Mouse (Mus musculus) testis, postnatal 14 days (tissue): ENCODE measurements around the gene Thra.

Experiments used
- DNase-seq: peaks from one replicate; pipeline ENCODE4 v3.0.0; 2021; ENCODE audit warnings: low spot score

The Thra gene

DNA sequence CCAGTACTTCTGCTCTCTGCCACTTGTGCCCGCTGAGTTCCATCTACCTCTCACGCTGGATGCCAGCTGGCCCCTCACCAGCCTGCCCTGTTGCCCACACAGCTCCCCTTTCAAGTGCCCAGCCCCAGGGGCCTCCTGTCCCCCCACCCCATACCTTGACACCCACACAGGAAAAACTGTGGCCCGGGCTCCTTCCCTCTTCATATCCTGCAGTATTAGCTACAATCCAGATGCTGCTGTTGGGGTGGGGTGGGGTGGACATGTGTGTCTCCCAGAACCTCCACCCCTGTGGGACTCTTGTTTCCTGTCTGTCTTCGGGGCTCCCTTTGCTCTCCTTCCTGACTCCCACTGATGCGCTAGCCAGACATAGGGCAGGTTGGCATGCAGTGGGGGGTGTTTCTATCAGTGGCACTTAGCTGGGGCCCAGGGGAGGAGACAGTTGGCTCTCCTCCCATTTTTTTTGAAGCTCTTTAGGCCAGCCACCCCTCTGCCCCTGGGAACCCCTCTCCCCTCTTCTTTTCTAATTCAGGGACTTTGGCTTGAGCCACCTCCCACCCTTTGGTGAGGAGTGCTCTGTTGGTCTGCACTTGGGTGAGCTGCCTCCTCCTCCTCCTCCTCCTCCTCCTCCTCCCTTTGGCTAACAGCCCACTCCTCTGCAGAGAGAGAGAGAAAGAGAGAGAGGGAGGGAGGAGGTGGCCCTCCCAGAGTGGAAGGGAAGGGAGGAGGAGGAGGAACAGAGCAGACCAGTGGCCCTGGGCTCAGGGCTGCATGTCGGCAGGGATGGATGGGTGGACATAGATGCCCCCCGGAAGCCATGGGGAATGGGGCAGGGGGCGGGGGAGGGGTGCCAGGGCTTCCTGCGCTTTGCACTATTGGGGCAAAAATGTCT is 25.2 kb downstream of the Thra start:
- DNase-seq: no peak

DNA sequence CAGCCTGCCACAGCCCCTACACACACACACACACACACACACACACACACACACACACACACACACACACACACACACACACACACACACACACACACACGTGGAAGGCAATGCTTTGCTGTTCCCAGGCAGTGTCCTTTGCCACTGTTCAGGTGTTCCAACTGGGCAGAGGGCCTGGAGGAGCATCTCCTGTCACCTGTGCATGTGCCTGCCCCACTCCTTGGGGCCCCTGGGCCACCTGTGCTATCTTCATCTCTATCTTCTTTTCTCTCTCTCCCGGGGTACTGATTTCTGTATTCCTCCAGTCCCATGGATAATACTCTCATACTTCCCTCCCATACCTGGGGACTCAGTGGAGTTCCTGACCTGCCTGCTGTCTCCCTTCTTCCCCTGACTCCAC is 25.9 kb downstream of the Thra start:
- no peak for DNase-seq

DNA sequence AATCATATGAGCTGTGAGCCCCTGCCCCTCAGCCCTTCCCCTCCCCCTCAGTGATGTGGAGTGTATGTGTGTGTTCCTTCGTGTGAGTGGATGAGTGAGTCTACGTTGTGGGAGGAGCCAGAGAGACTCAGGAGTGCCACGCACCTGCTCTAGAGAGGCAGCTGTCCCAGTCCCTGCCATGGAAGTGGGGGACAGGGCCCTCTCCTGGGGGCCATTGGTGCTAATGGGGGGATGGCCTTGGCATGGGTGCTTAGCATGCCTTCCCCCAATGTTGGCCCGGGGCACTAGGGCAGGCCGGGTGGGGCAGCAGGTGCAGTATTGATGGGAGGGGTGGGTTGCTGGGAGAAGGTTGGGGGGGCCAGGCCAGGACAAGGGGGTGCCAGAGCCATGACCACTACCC is 26.4 kb downstream of the Thra start:
- no peak for DNase-seq

DNA sequence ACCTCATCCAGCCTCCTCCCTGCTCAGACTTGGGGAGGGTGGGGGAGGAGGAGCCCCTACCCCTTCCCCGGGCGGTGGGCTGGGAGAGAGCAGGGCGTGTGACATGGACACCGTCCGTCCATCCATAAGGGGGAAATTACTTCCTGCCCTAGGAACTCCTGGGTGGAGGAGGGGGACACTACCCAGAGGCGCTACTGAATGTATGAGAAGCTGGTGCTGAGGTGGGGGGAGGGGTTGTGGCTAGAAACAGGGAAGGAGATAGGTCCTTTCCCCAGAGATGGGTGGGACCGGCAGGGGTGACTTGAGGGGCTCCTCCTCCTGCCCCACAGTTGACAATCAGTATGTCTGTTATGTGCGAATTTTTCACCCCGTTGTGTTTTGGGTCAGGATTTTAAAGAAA is 26.8 kb downstream of the Thra start:
- DNase-seq: no peak

DNA sequence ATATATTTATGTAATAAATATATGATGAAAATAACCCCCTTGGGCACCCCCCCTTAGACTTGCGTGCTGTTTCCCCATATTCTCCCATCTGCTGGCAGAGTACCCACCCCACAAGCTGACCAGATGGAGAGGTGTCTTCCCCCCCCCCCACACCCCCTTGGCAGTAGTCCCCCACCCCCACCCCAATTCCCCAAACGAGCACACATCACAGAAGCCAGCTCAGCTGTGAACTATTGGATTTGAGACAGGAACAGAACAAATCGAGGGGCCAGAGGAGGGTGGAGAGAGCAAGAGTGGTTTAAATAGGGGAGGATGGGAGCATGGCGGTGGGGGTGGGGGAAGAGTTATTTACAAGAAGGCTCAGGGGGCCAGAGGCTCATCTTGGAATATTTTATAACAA is 27.3 kb downstream of the Thra start:
- DNase-seq: no peak

DNA sequence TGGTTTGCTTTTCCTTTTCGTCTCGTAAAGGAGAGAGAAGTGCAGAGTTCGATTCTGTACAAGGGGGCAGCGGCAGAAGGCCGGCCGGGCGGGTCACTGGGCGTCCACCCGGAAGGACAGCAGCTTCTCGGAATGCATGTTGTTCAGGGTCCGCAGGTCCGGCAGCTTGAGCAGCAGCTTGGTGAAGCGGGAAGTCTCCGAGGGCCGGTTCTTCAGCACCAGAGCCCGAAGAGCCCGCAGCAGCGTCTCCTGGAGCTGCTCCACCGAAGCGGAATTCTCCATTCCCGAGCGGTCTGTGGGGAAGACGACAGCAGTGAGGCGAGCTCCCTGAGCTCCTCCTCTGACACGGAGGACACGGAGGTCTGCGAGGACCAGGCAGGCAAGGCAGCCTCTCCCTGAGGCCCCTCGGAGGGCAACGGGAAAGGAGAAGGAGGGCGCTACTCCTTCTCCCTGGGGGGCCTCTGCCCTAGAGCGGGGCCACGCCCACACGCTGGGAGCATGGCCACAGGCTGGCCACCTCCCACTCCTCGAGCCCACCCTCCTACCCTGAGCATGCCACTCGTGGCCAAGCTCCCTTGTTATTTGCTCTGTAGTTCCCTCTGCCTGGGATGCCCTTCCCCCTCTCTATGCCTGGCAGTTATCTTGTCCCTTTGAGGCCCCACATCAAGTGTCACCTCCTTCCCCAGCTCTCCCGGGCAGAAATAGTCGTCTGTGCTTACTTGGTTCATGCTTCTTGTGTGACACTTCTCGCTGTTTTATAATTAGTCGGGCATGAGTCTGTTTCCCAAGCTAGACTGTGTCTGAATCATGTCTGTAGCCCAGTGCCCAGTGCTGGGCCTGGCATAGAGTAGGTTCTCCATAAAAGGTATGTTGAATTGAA is 27.9 kb downstream of the Thra start:
- DNase-seq: no peak

DNA sequence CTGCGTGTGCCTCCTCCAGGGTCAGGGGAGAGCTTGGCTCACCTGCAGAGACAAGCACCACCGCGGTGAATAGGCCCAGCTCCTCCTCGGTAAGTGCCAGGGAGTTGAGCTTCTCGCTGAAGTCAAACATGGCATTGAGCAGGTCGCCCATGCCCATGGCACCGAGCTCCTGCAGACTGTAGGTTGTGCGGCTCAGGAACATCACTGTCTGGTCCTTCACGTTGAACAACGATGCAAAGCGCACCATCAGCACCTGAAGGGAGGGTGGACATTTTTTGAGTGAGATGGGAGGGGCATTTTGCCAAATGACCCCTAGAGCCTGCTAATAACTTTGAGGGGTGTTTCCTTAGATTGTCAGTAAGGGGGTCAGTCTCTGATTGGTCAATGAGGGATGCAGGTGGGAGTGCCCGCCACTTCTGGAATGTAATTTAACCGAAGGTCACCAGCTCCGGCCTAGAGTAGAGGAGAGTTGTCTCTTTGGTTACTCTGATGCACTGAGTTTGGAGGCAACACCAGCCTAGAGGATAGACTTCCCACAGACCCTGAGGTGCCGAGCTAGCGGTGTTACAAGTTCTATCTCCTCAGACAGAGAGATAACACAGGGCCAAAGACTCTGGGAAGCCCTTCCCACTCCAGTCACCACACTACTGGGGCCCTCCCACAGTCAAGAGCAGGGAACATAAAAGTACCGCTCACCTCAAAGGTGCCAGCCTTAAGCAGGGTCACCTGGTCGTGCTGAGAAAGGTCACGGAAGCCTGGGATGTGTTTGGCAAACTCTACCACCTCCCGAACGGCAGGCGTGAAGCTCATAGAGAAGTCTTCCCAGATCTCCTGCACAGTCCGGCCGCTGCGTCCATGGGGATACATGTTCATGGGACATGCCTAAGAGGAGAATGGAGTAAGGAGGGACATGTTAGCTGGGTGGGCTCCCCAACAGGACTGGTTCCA is 28.8 kb downstream of the Thra start:
- no peak for DNase-seq

DNA sequence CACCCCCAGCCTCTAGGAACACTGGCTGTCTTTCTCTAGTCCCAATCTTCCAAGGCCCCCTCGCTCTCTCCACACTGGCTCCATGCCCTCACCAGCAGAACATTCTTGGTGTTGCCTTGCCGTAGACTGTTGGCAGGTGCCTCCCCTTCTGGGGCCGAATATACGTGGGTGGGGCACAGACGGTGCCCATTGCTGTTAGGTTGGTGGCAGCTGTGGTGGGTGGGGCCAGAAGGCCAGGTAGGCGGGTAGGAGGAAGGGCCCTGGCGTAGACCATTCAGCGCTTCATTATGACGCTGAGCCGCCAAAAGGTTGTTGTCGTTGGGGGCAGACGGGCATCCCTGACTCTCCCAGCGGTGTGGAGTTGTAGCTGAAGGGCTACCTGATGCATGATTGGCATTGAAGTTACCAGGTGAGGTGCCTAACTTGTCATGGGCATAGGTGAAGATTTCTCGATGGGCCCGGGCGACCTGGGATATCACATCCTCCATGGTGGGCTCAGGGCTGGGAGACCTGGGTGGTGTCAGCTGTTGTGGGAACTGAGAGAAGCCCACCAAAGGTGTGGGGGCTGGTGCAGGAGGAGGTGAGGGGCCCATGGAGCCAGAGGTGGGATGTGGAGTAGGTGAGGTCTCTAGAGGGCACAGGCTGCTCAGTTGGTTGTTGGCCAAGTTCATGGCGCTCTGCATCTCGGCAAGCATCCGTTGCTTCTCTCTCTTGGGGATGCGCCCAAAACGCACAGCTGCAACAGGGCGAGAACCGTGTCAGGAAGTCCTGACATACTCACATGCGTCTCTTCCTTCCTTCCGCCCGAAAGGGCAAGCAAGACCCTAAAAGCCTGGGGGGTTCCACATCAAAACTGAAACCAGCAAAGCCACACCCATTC is 29.9 kb downstream of the Thra start:
- no peak for DNase-seq

DNA sequence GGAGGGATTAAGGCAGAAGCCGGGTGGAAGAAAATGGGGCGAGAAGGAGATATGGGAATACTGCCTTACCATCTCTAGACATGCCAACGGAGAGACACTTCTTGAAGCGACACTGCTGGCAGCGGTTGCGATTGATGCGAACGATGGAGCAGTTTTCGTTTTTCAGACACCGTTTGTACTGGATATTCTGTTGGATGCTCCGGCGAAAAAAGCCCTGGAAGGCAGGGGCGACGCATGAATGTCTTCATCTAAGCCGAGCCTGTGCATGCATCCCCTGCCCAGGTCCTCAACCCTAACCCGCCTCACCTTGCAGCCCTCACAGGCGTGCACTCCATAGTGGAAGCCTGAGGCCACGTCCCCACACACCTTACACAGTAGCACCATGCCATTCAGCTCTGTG is 30.7 kb downstream of the Thra start:
- no peak for DNase-seq

DNA sequence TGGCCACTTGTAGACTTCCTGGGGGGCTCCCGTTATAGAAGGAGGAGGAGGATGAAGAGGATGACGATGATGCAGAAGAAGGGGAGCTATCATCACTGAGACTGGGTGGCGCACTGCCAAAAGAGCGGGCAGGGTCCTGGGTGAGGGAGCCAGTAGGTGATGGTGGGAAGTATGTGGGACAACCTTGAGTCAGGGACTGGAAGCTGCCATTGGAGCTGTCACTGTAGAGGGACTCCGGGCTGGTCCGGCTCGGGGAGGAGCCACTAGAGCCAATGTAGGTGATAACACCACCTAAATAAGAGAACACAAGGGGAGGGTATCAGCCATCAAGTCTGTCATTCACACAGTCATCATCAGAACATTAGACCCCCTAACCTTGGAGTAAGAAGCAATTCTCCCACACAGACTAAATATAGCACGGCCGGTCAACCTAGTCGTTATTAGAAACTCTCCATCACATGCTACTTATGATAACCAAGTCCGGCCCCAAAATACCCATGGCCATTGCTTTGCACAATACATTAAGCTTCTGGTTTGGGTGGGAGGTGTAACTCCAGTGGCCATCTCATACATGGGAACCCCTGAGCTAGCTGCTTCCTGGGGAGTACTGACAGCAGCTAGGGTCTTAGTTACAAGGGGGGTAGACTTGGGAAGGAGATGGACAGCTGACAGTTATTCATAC is 31.5 kb downstream of the Thra start:
- no peak for DNase-seq

DNA sequence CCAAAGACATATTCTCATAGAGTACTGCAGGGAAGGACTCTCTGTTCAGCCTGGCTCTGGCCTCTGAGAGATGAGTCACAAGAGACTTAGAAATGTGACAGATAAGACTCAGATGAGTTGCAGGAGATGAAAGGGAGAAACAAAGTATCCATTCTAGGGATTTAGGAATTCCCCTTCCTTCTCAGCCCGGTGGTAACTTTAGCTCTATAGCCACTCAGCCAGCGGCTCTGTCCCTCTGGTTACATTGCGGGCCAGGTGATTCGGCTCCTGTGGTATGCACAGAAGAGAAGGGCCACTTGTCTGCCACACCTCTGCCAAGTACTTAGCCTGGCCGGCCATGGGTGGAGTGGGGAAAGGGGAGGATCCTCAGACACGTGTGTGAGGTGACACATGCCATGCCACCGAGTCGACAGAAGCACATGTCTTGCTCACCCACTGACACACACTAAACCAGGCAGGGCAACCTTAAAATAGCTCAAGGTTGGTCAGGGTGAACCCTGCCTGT is 32.3 kb downstream of the Thra start:
- peak; percentile 76 for DNase-seq

DNA sequence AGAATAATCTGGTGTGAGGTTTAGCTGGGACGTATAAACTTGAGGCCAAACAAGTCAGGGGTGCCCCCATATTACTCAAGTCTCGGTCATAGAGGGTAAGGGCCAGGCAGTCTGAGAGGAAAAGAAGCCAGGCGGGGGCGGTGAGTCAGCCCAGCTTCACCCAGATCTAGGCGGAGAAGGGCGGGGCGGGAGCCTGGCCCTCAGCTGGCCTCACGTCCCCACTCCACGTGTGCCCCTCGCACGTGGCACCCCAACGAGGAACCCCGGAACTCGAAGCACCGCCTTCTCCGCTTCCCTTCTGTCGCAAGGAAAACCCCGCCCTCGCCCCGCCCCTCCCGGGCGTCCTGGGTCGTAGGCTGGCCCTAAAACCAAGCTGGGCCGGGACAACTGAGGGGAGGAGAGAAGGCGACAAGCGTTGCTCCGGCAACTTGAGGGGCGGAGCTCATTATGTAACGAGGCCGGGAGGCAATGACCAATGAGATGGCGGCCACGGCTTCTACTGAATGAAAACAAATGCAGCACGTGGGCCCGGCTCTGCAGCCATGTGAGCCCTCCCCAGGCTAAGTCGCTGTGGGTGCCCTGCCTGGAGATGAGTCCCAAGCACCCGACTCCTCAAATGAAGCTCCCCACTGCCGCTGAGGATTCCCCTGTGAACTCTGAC is 33.3 kb downstream of the Thra start:
- DNase-seq: peak; percentile 95

DNA sequence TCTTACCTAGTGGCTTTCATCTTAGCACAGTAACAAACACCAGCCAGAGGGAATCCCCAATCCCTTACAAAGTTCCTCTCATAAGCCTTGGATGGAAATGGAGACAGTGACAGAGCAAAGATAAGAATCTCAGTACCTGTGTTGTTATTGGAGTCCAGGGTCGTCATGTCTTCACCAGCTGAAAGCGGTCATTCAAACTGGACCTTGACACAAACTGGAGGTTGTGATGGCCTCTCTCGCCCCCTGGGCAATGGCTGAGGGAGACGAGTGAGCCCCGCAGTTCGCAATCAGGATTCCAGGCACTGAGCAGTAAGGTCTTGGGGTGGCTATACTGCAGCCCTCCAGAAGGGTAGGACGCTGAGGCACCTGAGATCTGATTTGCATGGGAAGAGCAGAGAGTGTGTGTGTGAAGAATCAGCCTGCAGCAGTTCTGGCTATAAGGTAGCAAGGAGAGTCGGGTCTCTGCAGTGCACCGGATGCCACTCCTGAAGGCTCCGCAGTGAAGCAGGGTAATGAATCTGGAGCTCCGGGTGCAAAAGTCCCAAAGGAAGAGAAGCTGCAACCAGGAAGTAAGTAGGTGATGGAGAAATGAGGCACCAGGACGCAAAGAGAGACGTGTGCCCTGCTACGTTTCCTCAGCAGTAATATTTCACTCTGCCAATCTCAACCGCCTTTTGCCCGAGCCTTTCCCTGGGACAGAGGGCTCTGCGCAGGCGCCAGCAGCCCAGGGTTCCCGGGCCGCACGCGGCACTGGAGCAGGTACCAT is 34.3 kb downstream of the Thra start, which contains the start of gene Nr1d1:
Nr1d1 (minus strand) TSS at position 752 of the 766 bp plus-strand sequence.
- DNase-seq: no peak

DNA sequence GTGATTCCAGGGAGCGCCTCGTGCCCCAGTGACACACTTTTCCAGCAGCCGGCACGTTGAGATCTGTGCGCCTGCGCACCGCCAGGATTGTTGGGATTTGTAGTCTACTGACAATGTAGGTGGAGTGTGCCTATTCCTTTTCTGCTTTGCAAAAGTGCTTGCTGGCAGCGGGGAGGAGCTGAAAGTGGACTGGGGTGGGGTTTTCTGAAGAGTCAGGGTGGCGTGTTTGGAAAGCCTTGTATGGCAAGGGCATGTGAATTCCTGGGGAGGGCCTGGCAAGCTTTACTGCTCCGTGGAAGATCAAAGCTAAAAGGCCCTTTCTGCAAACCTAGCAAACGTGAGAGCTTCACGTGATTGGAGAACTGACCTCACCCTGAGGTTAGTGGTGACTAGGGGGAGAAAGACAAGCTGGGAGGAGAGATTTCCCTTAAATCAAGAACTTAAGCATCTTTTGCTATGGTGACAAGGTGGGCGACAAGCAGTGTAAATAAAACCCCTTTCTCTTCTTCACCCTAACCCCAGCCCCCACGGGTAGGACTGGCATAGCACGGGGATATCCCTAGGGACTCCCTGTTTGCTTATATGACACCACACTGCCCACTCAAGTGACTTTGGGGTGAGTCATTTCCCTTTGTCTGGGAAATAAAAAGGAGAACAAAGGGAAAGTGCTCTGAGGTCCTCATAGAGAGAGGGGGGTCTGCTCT is 35.1 kb downstream of the Thra start:
- peak; percentile 97 for DNase-seq

DNA sequence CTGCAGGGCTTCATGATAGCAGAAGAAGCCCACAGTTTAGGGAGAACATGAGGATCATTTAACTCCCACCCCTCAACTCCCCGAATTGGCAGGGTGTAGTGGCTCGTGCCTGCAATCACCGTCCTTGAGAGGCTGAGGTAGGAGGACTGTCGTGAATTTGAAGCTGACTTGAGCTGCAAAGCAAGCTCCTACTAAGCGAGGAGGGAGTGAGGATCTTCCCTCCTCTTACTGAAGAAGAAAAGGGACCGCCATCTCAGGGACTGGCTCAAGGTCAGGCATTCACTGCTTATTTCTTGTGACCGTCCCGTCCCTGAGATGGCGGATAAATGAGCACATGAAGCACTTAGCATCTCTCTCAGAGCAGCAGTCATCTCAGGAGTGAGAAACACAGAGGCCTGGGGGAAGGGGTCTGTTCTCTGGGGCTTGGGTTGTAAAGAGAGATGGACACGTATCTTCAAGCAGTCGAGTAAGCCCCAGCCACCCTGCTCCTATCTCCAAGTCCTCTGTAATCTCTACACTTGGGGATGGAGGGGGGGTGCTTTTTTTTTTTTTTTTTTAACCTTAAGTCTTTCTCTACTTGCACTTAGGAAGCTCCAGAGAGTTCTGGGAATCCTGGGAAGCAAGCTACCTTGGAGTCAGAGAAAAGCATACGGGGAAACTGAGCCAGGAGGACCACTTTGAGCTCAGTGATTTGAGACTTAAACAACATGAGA is 35.8 kb downstream of the Thra start:
- no peak for DNase-seq

DNA sequence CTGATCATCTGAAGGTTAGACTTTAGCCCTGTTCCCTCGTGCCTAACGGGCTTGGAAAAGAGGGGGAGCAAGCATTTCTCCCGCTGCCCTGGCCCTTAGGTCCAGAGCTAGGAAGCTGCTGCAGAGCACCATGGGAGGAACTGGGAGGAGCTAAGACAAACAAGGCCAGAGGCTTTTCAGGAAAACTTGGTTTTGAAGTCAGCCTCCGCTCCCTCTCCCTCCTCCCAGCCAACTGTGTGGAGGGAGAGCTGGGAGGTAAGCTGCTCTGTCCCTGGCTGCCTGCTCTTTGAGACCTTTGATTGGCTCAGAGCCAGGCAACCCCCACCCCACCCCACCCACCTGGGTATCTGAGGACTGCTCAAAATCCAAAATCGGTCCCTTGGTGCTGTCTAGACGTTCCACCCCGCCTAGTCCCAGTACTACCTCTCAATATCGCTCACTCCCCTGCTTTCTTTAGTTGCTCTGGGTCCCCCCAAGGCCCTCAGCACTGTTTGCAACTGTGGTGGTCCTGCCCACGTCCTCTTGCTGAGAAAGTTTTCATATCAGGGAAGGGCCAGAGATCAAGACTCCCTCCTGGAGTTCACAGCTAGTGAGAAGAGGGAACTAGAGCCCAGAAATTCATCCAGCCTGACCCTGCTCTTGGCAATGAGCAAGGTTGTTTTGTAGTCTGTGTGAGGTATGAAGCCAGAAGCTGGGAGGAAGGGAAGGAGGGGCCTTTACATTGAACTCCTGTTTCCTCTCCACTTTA is 36.6 kb downstream of the Thra start:
- DNase-seq: peak; percentile 62

DNA sequence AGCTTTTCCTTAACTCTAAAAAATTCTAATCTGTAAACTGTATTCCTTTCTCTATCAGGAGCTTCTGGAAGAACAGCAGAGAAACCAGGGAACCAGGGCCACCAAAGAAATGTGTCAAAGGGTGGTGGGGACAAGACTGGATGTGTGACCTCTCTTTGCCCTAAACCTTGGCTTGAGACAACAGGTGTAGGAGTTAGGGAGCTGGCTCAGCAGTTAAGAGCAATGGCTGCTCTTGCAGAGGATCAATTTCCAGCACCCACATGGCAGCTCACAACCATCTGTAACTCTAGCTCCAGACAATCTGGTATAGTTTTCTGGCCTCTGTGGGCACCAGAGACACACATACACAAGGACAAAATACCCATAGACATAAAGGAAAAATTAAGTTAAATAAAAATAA is 37.5 kb downstream of the Thra start:
- DNase-seq: no peak
